Mouse (Mus musculus) inflammation-experienced regulatory T-cells (primary cell): ENCODE measurements around the gene Lrrk1. TPM values are rescaled to one million over a fixed set of nuclear protein-coding genes. Genes with fewer than 3 reads are reported as not detected.

Experiments
- polyA plus RNA-seq, 2 experiments: library from polyadenylated mRNA; unstranded; fragments of 100-300 nt; shearing (Covaris generic); gene quantifications; one replicate each; pipeline ENCODE4 v1.2.1; 2017

Gene Lrrk1
- 10 to 100 TPM in 1 of 2 experiments, 1 to 10 TPM in 1; 5.1 to 11.8 TPM for polyA plus RNA-seq

DNA sequence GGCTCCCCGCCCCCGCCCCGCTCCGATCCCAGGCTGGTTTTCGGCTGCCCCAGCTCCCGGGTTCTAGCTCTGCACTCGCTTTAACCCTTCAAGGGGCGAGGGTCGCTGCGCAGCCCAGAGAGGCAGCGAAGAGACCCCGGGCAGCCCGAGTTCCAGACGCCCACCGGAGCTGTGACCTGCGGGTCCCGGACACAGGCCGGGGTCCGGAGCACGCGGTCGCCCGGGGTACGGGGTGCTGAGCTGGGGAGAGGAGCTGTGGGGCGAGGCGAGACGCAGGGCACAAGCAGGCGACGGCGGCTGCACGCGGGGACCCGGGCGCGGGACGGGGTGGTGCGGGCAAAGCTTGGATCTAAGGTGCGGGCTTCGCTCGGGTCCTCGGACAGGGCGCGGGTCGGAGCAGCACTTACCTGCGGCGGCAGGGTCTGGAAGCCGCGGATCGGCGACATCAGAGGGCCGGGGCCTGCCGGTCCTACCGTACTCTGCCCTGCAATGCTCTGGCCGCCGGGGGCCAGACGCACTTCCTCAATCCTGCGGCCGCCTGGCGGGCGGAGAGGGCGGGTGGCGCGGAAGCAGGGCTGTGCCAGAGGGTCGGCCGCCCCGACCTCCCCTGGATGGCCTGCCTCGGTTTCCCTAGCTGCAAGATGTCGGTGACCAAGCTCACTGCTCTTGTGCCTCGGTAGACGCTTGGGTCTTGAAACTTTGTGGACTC lies at the start of gene Lrrk1:
Lrrk1 (minus strand) TSS at position 538 of the 709 bp plus-strand sequence.

DNA sequence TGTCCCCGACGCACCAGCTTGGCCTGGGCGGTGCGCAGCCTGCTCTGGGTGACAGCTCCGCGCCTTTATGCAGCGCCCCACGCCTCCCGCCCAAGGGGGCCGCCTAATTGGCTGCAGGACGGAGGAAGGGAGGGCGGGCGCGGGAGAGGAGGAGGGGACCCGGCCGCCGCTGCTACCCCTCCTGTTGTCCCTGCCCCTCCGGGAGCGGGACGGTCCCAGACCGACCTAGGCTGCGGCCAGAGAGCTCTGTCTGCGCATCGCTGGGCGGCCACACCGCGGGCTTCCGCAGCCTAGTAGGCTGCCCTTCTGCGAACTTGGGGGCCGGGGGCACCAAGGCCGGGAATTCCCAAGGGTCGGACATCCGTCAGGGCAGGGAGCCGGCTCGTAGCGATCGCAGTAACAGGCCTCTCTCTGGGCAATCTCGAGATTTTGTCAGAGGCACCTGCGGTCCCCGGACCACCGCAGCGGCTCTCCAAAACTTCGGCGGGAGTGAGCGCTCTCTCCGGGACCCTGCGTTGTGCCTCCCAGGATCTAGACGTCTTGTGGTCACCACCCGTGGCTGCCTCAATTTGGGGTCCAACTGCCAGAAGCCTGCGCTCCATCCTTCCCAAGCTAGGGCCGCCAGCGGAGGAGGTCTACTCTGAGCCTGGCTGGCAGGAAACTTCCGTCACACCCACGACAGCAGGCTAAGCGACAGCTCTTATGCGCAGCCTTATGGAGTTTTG lies 39.4 kb upstream of the Lrrk1 start, which contains the start of gene Aldh1a3:
Aldh1a3 (minus strand) TSS at position 81 of the 725 bp plus-strand sequence.

DNA sequence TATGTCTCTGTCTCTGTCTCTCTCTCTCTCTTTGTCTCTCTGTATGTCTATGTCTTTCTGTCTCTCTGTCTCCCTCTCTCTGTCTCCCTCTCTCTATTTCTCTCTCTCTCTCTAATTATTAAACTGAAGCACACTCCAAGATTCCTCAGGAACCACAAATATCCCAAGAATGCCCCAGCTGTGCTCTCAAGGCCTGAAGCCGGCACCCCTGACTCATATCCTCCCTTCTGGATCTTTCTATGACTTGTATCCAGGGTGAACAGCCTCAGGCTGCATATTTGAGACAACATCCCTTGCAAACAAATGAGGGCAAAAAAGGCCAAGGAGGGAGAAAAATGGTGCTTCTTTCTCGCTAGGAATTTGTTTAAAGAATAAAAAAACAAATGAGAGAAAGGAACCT lies 22.2 kb downstream of the Lrrk1 start, which contains the start of gene Gm10974:
Gm10974 (plus strand) TSS at position 2 of the 400 bp plus-strand sequence.

Other genes with a start within 250 kb of the Lrrk1 start
- gene Gm10974, start 22.4 kb downstream of the Lrrk1 start, polyA plus RNA-seq, result not detected
- under 1 TPM; 0.21 to 0.47 TPM for gene Aldh1a3, start 39.2 kb upstream of the Lrrk1 start, polyA plus RNA-seq